Mouse (Mus musculus) embryonic facial prominence, embryonic 14.5 days (tissue): ENCODE measurements around the gene Gm42791. TPM values are rescaled to one million over a fixed set of nuclear protein-coding genes. Genes with fewer than 3 reads are reported as not detected.
A peak's percentile ranks its signal among the peaks of the same experiment; 100 is the strongest.

Source experiments
- ATAC-seq: fragments of 200-750 bp; cut with Nextera tagmentation; 2 replicates; pipeline ENCODE4 v1.8.0; 2017; ENCODE audit warnings: low read depth, moderate number of reproducible peaks, moderate TSS enrichment
- DNase-seq: peaks from one replicate; pipeline ENCODE4 v3.0.0-alpha.2; 2015; ENCODE audit warnings: low spot score
- H3K27ac ChIP-seq: fragments of 300-500 bp; sonication (generic); replicated peaks from 2 replicates; pipeline ENCODE4 v1.5.1; 2014; ENCODE audit warnings: low read depth, mild to moderate bottlenecking, low read length, moderate library complexity
- H3K27me3 ChIP-seq: fragments of 300-500 bp; sonication (generic); replicated peaks from 2 replicates; pipeline ENCODE4 v1.6.1; 2014; ENCODE audit warnings: low read length; ENCODE audit not compliant: control insufficient read depth, insufficient read depth
- H3K36me3 ChIP-seq: fragments of 300-500 bp; sonication (generic); 2 replicates; pipeline ENCODE4 v1.6.1; 2014; ENCODE audit warnings: low read length, mixed read lengths; ENCODE audit not compliant: control insufficient read depth, insufficient read depth
- H3K4me1 ChIP-seq: fragments of 300-500 bp; sonication (generic); 2 replicates; pipeline ENCODE4 v1.6.1; 2014; ENCODE audit warnings: antibody characterized with exemption, low read length; ENCODE audit not compliant: control insufficient read depth, insufficient read depth
- H3K4me2 ChIP-seq: fragments of 300-500 bp; sonication (generic); 2 replicates; pipeline ENCODE4 v1.6.1; 2014; ENCODE audit warnings: low read depth, mild to moderate bottlenecking, low read length, moderate library complexity, mixed read lengths
- H3K4me3 ChIP-seq: fragments of 300-500 bp; sonication (generic); 2 replicates; pipeline ENCODE4 v1.5.1; 2014; ENCODE audit warnings: low read depth, mild to moderate bottlenecking, low read length
- H3K9ac ChIP-seq: fragments of 300-500 bp; sonication (generic); 2 replicates; pipeline ENCODE4 v1.6.1; 2014; ENCODE audit warnings: low read depth, mild to moderate bottlenecking, low read length, moderate library complexity, mixed read lengths
- H3K9me3 ChIP-seq: fragments of 300-500 bp; sonication (generic); 2 replicates; pipeline ENCODE4 v1.6.1; 2016; ENCODE audit warnings: low read length; ENCODE audit not compliant: control insufficient read depth
- WGBS: fragments of 180-500 bp; shearing (Covaris S2); extraction: QIAGEN DNeasy Blood & Tissue Kit; methylation state at CpG from one replicate; pipeline ENCODE4 v1.1.7; 2014; 5-methylcytosine and 5-hydroxymethylcytosine counted together
- polyA plus RNA-seq: library from polyadenylated mRNA; unstranded; fragments of >200 nt; fragmentation: Nextera tagmentation; extraction: Ambion mirVana; gene quantifications from 2 replicates; pipeline ENCODE4 v1.2.1, GENCODE M21; 2014

The Gm42791 gene
- polyA plus RNA-seq, 1 experiment from 2014 or later = 2.2 TPM

DNA sequence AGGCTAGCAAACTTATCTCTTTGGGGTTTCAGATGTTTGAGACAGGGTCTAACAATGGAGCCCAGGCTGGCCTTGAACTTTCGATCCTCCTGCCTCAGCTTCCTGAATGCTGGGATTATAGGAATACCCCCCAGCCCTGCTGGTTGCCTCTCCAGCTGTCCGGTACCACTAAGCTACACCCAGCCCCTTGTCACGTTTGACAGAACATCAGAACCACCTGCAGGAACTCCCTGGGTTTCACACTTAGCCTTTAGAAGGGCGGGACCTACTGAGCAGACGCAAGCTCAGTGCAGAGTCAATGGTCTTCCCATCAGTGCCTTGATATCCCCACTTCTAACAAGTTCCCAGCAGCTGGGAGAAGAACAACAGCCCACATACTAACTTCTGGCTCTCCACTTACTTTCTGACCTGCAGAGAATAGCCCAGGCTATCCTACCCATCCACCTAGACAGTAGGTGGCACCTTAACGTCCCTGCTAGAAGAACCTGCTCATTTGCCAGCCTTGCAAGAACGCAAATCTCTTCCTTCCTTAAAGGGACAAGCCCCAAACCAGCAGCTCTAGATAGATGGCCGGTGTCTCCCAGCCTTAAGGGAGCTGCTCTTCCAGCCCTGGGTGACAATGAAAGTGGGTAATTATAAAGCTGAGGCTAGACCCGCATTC lies 10.9 kb upstream of the Gm42791 start:
- Histone ChIP-seq H3K36me3 (no peaks in the 10 kb centered on the region), H3K9ac (no peak overlapping the region), H3K4me1 (peaks cover 30% of the 10 kb centered on the region), H3K27me3 (no peaks in the 10 kb centered on the region), H3K9me3 (no peaks in the 10 kb centered on the region), H3K27ac (peak overlapping the region; percentile 53), H3K4me2 (peak overlapping the region; percentile 61), H3K4me3 (0 out of 2 replicates have a peak overlapping the region, but pooled peaks have one; percentile 32)
- WGBS = 69% methylated on average over 9 of the region's 9 CpGs
- ATAC-seq (no peak), DNase-seq (no peak)

DNA sequence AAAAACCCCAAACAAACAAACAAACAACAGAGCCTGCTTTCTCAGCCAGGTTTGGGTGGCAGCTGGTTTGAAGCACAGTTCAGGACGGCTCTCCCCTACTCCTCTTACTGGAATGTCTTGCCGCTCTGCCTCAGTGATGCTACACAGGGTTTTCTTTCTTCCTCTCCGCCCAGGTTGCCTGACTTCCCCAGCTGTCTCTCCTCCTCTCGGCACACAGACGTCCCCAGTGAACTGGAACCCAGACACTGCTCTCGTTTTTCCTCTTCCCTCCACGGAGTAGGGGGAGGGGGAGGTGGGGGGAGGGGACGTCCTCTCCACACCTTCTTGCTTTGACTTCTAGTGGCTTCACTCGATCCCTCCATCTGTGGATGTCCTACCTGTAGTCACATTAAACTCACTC lies 10.1 kb upstream of the Gm42791 start:
- no peaks in the 10 kb centered on the region for H3K27me3 ChIP-seq
- H3K36me3 ChIP-seq = no peaks in the 10 kb centered on the region
- no peak overlapping the region for H3K9ac ChIP-seq
- H3K9me3 ChIP-seq = no peaks in the 10 kb centered on the region
- no peak overlapping the region for H3K27ac ChIP-seq
- no peak for ATAC-seq
- H3K4me1 ChIP-seq = peaks cover 30% of the 10 kb centered on the region
- 33% methylated on average over 7 of the region's 9 CpGs for WGBS
- DNase-seq = no peak
- H3K4me3 ChIP-seq = no peak overlapping the region
- H3K4me2 ChIP-seq = no peak overlapping the region

DNA sequence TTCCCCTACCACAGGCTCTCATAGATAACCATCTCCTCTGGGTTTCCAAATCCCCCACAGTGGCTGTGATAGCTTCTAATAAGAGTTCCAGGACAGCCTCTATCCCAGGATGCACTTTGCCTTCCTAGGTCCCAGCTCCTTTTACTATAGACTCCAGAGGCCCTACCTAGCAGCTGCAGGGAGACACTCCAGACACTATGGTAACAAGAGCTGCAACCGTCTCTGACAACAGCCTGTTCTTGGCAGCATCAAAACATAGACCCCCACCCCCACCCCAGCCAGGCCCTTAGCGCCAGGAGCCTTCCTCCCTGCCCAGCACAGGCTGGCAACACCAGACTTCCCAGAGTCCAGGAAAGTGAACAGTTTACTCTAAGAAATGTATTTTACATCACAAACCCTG lies 8.2 kb upstream of the Gm42791 start:
- ATAC-seq = 0 out of 2 replicates have a peak, but pooled peaks have one; percentile 16
- H3K9me3 ChIP-seq = no peaks in the 10 kb centered on the region
- no peak overlapping the region for H3K4me2 ChIP-seq
- no peak overlapping the region for H3K4me3 ChIP-seq
- H3K27ac ChIP-seq = peak overlapping the region; percentile 75
- peak; percentile 60 for DNase-seq
- WGBS = 28% methylated on average over 2 of the region's 2 CpGs
- no peaks in the 10 kb centered on the region for H3K27me3 ChIP-seq
- no peak overlapping the region for H3K9ac ChIP-seq
- peaks cover 30% of the 10 kb centered on the region for H3K4me1 ChIP-seq
- H3K36me3 ChIP-seq = no peaks in the 10 kb centered on the region

GRCm38 (mm10) chr5:149002803-149003115 lies 7.8 kb upstream of the Gm42791 start:
- WGBS = 53% methylated on average over 6 of the region's 6 CpGs
- Histone ChIP-seq H3K9me3 (no peaks in the 10 kb centered on the region), H3K9ac (no peak overlapping the region), H3K27ac (peak overlapping the region; percentile 75), H3K4me3 (no peak overlapping the region), H3K27me3 (no peaks in the 10 kb centered on the region), H3K4me1 (peaks cover 30% of the 10 kb centered on the region), H3K4me2 (peak overlapping the region; percentile 30; the same call in 1 of the 2 replicates), H3K36me3 (no peaks in the 10 kb centered on the region)
- no peak for DNase-seq
- no peak for ATAC-seq

- no peak overlapping the region for H3K9ac ChIP-seq
- peak overlapping the region; percentile 75 for H3K27ac ChIP-seq
- no peak overlapping the region for H3K4me3 ChIP-seq
- H3K4me1 ChIP-seq = peaks cover 27% of the 10 kb centered on the region
- H3K4me2 ChIP-seq = peak overlapping the region; percentile 30
- ATAC-seq (peak; percentile 41; the same call in 1 of the 2 replicates), DNase-seq (peak; percentile 83)
- H3K36me3 ChIP-seq = no peaks in the 10 kb centered on the region
- H3K27me3 ChIP-seq = no peaks in the 10 kb centered on the region
- 25% methylated on average over 20 of the region's 20 CpGs for WGBS
- no peaks in the 10 kb centered on the region for H3K9me3 ChIP-seq
Measured at GRCm38 (mm10) chr5:149002034-149002802, 7.3 kb upstream of the Gm42791 start.

DNA sequence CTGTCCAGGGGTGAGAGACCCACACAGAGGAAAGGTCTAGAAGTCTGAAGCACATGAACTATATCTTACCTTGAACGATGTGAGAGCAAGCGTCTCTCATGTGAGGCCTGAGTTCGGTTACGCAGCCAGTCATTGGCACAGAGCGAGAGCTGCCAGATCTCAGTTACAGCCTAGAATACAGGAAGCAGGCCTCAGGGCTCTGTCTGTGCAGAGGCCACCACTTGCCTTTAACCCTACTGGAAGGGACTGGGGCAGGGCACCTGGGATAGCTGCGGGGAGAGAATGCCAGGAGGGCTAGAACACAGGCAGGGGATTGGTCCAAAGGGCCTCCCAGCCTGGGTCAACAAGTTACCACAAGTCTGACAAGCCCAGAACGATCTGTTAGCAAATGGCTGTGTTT lies 4.9 kb upstream of the Gm42791 start:
- 83% methylated on average over 7 of the region's 7 CpGs for WGBS
- H3K9ac ChIP-seq = no peak overlapping the region
- H3K4me2 ChIP-seq = no peak overlapping the region
- no peak overlapping the region for H3K4me3 ChIP-seq
- DNase-seq = no peak
- H3K36me3 ChIP-seq = no peaks in the 10 kb centered on the region
- peaks cover 25% of the 10 kb centered on the region for H3K4me1 ChIP-seq
- no peaks in the 10 kb centered on the region for H3K9me3 ChIP-seq
- H3K27ac ChIP-seq = no peak overlapping the region
- no peak for ATAC-seq
- no peaks in the 10 kb centered on the region for H3K27me3 ChIP-seq

- Histone ChIP-seq H3K27me3 (no peaks in the 10 kb centered on the region), H3K9me3 (no peaks in the 10 kb centered on the region), H3K4me3 (no peak overlapping the region), H3K4me2 (no peak overlapping the region), H3K4me1 (peaks cover 25% of the 10 kb centered on the region), H3K27ac (no peak overlapping the region), H3K36me3 (no peaks in the 10 kb centered on the region), H3K9ac (no peak overlapping the region)
- no peak for DNase-seq
- 84% methylated on average over 14 of the region's 14 CpGs for WGBS
- no peak for ATAC-seq
Measured at GRCm38 (mm10) chr5:148998512-148998911, 3.6 kb upstream of the Gm42791 start.

- Histone ChIP-seq H3K9me3 (no peaks in the 10 kb centered on the region), H3K4me3 (no peak overlapping the region), H3K4me2 (no peak overlapping the region), H3K9ac (no peak overlapping the region), H3K4me1 (peaks cover 12% of the 10 kb centered on the region), H3K27ac (0 out of 2 replicates have a peak overlapping the region, but pooled peaks have one; percentile 91), H3K27me3 (no peaks in the 10 kb centered on the region), H3K36me3 (0 out of 2 replicates have a peak, but pooled peaks cover 2% of the 10 kb centered on the region)
- ATAC-seq (no peak), DNase-seq (no peak)
- 18% methylated on average over 4 of the region's 4 CpGs for WGBS
Measured at GRCm38 (mm10) chr5:148996709-148997037, 1.7 kb upstream of the Gm42791 start.
